Mouse (Mus musculus): ENCODE data around the gene St3gal3. TPM values are rescaled to one million over a fixed set of nuclear protein-coding genes. Genes with fewer than 3 reads are reported as not detected.

Gene St3gal3
- polyA plus RNA-seq, 1 experiment from 2014 or later, result 7.6 TPM

DNA sequence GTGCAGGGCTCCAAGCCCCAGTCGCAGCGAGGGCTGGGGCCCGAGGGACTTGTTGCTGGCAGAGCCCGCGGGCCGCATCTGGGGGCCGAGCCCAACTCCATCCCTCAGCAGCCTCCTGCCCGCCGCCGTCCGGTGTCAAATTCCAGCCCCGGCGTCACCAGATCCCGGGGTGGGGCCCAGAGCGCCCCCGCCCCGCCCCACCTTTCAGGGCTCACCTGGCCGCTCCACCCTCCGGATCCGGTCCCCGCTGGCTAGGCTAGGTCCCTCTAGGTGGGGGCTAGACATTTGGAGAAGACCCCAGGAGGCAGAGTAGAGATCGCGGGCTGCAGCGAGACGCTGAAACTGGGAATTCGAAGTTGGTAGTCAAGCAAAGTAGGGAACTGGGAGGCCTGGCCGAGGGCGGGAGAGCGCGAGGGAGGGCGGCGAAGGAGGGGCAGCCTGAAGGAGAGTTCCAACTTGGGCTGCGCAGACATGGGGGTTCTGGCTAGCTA is 205.3 kb downstream of the St3gal3 start, which contains the start of gene Artn:
Gene Artn (minus strand): TSS at position 373 of the 491 bp plus-strand sequence.
- no peaks in the 10 kb centered on the region for H3K9me3 ChIP-seq (ENCODE audit: control insufficient read depth, low read length)
- peaks cover 9% of the 10 kb centered on the region; the same call in 1 of the 2 replicates for H3K4me1 ChIP-seq (replicated peaks; ENCODE audit: control insufficient read depth, insufficient read depth, low read length)
- DNase-seq (ENCODE audit: low spot score) (peak; percentile 72), ATAC-seq (replicated peaks; ENCODE audit: low FRiP score) (peak; percentile 29; the same call in 1 of the 2 replicates)
- WGBS, result 0% methylated on average over 33 of the region's 33 CpGs
- H3K27me3 ChIP-seq (ENCODE audit: control insufficient read depth, insufficient read depth, low read length), result peaks cover 48% of the 10 kb centered on the region
- H3K4me2 ChIP-seq (ENCODE audit: low read depth, low read length, severe bottlenecking), result peak within 1 kb of the TSS; percentile 71
- peak within 1 kb of the TSS; percentile 36 for H3K9ac ChIP-seq (ENCODE audit: low read length)
- H3K4me3 ChIP-seq (ENCODE audit: low read depth, low read length), result peak within 1 kb of the TSS; percentile 31
- H3K36me3 ChIP-seq (ENCODE audit: control insufficient read depth, insufficient read depth, low read length), result no peaks in the 10 kb centered on the region
- H3K27ac ChIP-seq (ENCODE audit: low read depth, low read length), result no peak within 1 kb of the TSS

DNA sequence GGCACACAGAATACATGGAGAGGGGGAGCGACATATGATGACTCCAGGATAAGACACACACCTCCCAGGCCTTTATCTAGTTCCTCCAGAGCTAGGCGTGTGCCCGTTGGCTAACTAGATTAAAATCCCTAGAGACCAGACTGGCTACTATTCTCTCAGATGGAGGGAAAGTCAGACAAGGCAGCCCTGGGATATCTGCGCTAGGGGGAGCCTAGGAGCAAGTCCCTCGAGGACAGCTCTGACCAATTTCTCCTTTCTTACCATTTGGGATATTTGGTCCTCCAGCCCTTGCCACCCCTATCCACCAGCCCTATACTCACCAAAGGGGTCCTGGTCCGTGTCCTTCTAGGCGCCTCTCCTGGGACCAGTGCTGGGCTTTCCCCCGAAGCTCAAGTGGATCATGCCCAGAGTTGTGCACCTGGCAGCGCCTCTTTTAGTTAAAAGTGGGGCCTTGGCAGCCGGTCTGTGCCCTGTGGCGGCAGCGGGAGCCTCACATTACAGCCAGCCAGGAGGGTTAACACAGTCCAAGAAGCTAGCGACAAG is 205.9 kb downstream of the St3gal3 start:
- peaks cover 9% of the 10 kb centered on the region; the same call in 1 of the 2 replicates for H3K4me1 ChIP-seq (replicated peaks; ENCODE audit: control insufficient read depth, insufficient read depth, low read length)
- peak; percentile 42; the same call in 1 of the 2 replicates for ATAC-seq (replicated peaks; ENCODE audit: low FRiP score)
- H3K9ac ChIP-seq (ENCODE audit: low read length), result peak overlapping the region; percentile 36; the same call in 1 of the 2 replicates
- H3K4me2 ChIP-seq (ENCODE audit: low read depth, low read length, severe bottlenecking), result peak overlapping the region; percentile 71
- H3K27me3 ChIP-seq (ENCODE audit: control insufficient read depth, insufficient read depth, low read length), result peaks cover 48% of the 10 kb centered on the region
- H3K4me3 ChIP-seq (ENCODE audit: low read depth, low read length), result peak overlapping the region; percentile 31
- no peaks in the 10 kb centered on the region for H3K36me3 ChIP-seq (ENCODE audit: control insufficient read depth, insufficient read depth, low read length)
- H3K9me3 ChIP-seq (ENCODE audit: control insufficient read depth, low read length), result no peaks in the 10 kb centered on the region
- no peak overlapping the region for H3K27ac ChIP-seq (ENCODE audit: low read depth, low read length)
- DNase-seq (ENCODE audit: low spot score), result peak; percentile 71
- under 1% methylated on average over 13 of the region's 13 CpGs for WGBS

DNA sequence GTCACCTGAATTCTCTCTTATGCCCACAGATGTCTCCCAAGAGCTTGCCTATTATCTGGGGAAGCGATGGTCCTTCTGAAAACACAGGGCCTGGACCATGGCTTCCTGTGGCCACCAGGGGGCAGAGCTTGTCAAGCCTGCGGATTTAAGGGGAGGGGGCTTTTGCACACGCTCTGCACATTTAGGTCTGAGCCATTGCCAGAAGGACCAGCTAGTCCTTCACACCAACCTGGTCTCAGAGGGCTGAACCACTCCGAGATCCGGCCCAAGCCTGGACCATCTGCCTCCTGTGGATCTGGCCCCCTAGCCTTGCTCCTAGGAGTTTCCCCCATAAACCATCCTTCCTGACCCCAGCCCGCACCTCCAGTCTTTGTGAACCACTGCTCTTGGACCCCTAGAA is 206.5 kb downstream of the St3gal3 start:
- WGBS, result 10% methylated on average over 6 of the region's 6 CpGs
- peak; percentile 85 for DNase-seq (ENCODE audit: low spot score)
- H3K4me3 ChIP-seq (ENCODE audit: low read depth, low read length), result no peak overlapping the region
- peaks cover 9% of the 10 kb centered on the region; the same call in 1 of the 2 replicates for H3K4me1 ChIP-seq (replicated peaks; ENCODE audit: control insufficient read depth, insufficient read depth, low read length)
- no peak overlapping the region for H3K9ac ChIP-seq (ENCODE audit: low read length)
- H3K36me3 ChIP-seq (ENCODE audit: control insufficient read depth, insufficient read depth, low read length), result no peaks in the 10 kb centered on the region
- no peak overlapping the region for H3K4me2 ChIP-seq (ENCODE audit: low read depth, low read length, severe bottlenecking)
- H3K27me3 ChIP-seq (ENCODE audit: control insufficient read depth, insufficient read depth, low read length), result peaks cover 48% of the 10 kb centered on the region
- ATAC-seq (replicated peaks; ENCODE audit: low FRiP score), result peak; percentile 35; the same call in 1 of the 2 replicates
- H3K27ac ChIP-seq (ENCODE audit: low read depth, low read length), result no peak overlapping the region
- no peaks in the 10 kb centered on the region for H3K9me3 ChIP-seq (ENCODE audit: control insufficient read depth, low read length)

DNA sequence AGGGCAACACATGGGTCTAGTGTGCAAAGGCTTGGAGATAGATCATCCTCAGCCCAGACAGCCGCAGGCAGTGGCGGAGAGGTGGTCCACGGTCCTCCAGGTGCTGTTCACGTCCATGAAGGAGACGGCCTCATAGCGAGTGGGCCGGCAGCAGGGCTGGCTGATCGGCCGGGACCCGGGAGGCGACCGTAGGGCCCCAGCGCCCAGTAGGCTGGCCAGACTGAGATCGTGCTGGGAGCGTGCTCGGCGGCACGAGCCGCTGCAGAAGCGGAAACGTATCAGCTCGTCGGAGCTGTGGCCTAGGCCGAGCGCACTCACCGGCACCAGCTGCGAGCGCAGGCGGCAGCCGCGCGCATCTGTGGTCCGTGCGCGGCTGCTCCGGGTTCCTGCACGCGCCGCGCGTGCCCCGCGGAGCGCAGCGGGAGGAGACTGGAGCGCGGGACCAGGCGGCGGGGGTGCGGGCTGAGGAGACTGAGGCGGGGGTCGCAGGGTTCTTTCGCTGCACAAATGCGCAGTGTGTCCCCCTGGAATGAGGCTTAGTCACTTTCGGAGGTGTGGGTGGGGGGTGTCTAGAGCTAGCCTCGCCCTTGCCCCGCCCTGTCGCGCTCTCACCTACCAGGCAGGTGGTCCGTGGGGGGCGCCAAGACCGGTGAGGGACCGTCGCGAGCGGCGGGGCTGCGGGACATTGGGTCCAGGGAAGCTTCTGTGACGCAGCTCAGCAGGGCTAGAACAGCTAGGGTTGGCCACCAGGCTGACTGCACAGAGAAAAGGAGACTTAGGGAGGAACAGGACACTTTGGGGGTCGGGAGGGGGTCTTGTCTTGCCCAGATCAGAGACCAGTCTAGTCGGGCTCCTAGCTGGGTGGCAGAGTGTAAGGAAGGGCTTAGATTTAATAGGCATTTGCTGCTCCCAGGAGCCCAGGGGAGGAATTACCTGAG is 207.9 kb downstream of the St3gal3 start:
- DNase-seq (ENCODE audit: low spot score) (peak; percentile 73), ATAC-seq (replicated peaks; ENCODE audit: low FRiP score) (peak; percentile 69)
- Histone ChIP-seq H3K4me2 (ENCODE audit: low read depth, low read length, severe bottlenecking) (peak overlapping the region; percentile 65), H3K4me3 (ENCODE audit: low read depth, low read length) (peak overlapping the region; percentile 41), H3K4me1 (replicated peaks; ENCODE audit: control insufficient read depth, insufficient read depth, low read length) (peaks cover 9% of the 10 kb centered on the region; the same call in 1 of the 2 replicates), H3K27ac (ENCODE audit: low read depth, low read length) (no peak overlapping the region), H3K9ac (ENCODE audit: low read length) (peak overlapping the region; percentile 51), H3K36me3 (ENCODE audit: control insufficient read depth, insufficient read depth, low read length) (no peaks in the 10 kb centered on the region), H3K9me3 (ENCODE audit: control insufficient read depth, low read length) (no peaks in the 10 kb centered on the region), H3K27me3 (ENCODE audit: control insufficient read depth, insufficient read depth, low read length) (peaks cover 48% of the 10 kb centered on the region)
- WGBS, result 1% methylated on average over 61 of the region's 71 CpGs

DNA sequence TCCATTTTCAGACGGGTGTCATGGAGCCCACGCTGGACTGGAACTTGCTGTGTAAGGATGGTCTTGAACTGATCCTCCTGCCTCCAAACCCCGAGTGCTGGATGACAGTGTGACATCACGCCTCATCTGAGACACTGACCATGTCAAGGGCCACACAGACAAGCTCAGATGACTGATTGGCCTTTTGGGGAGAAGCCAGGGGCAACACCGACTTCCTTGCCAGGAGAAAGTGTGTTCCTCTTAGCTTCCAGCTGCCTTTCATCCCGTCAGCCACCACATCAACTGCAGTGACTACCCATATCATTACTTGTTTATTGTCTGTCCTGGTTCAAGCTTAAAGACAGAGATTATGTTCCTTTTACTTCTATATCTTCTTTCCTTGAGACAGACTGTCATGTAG is 209.8 kb downstream of the St3gal3 start:
- DNase-seq (ENCODE audit: low spot score) (no peak), ATAC-seq (replicated peaks; ENCODE audit: low FRiP score) (no peak)
- WGBS, result 71% methylated on average over 6 of the region's 6 CpGs
- H3K4me1 ChIP-seq (replicated peaks; ENCODE audit: control insufficient read depth, insufficient read depth, low read length), result peaks cover 9% of the 10 kb centered on the region; the same call in 1 of the 2 replicates
- no peaks in the 10 kb centered on the region for H3K36me3 ChIP-seq (ENCODE audit: control insufficient read depth, insufficient read depth, low read length)
- H3K9me3 ChIP-seq (ENCODE audit: control insufficient read depth, low read length), result no peaks in the 10 kb centered on the region
- peaks cover 42% of the 10 kb centered on the region for H3K27me3 ChIP-seq (ENCODE audit: control insufficient read depth, insufficient read depth, low read length)
- H3K27ac ChIP-seq (ENCODE audit: low read depth, low read length), result no peak overlapping the region
- no peak overlapping the region for H3K4me2 ChIP-seq (ENCODE audit: low read depth, low read length, severe bottlenecking)
- H3K4me3 ChIP-seq (ENCODE audit: low read depth, low read length), result no peak overlapping the region
- no peak overlapping the region for H3K9ac ChIP-seq (ENCODE audit: low read length)

DNA sequence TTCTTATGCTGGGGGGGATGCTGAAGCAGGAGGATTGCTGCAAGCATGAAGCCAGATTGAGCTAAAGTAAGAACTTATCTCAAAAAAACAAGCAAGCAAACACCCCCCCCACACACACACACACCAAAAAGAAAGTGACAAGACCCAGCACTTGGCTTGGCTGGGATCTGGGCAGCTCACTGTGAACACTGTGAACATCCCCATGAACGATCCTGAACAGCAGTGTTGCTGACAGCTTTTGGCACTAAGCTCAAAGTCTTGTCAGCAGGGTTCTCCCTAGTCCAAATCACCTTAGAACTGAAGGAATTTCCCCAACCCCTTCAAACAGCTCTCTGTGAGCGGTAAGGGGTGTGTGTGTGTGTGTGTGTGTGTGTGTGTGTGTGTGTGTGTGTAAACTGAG is 211.3 kb downstream of the St3gal3 start:
- no peak for ATAC-seq (replicated peaks; ENCODE audit: low FRiP score)
- H3K4me2 ChIP-seq (ENCODE audit: low read depth, low read length, severe bottlenecking), result no peak overlapping the region

DNA sequence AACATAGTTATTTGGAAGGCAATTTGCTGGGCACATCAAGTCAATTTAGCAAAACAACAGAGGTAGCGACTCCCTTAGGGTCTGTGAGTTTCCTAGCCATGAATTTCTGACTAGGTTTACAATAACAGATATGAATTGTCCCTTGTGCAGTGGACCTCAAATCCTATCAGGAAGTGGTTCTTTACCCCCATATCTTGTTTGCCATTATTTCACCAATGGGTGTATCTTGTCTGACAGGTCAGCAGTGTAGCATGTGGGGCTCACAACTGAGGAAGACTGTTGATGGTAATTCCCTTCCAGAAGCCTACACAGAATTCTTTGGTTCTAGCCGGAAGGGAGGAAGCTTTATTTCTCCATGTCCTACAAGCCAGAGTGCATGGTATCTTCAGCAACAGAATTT is 213.4 kb downstream of the St3gal3 start:
- DNase-seq (ENCODE audit: low spot score), result no peak
- no peak for ATAC-seq (replicated peaks; ENCODE audit: low FRiP score)
- Histone ChIP-seq H3K9ac (ENCODE audit: low read length) (no peak overlapping the region), H3K4me1 (replicated peaks; ENCODE audit: control insufficient read depth, insufficient read depth, low read length) (peaks cover 2% of the 10 kb centered on the region; the same call in 1 of the 2 replicates), H3K4me3 (ENCODE audit: low read depth, low read length) (no peak overlapping the region), H3K36me3 (ENCODE audit: control insufficient read depth, insufficient read depth, low read length) (no peaks in the 10 kb centered on the region), H3K27me3 (ENCODE audit: control insufficient read depth, insufficient read depth, low read length) (peaks cover 11% of the 10 kb centered on the region), H3K4me2 (ENCODE audit: low read depth, low read length, severe bottlenecking) (no peak overlapping the region), H3K27ac (ENCODE audit: low read depth, low read length) (no peak overlapping the region), H3K9me3 (ENCODE audit: control insufficient read depth, low read length) (no peaks in the 10 kb centered on the region)
- WGBS, result 83% methylated on average over 2 of the region's 2 CpGs

More for the DNA sequence above, 211.3 kb downstream of the St3gal3 start:
- 61% methylated on average over 2 of the region's 2 CpGs for WGBS
- Histone ChIP-seq H3K36me3 (ENCODE audit: control insufficient read depth, insufficient read depth, low read length) (no peaks in the 10 kb centered on the region), H3K9me3 (ENCODE audit: control insufficient read depth, low read length) (no peaks in the 10 kb centered on the region), H3K27ac (ENCODE audit: low read depth, low read length) (no peak overlapping the region), H3K9ac (ENCODE audit: low read length) (no peak overlapping the region), H3K27me3 (ENCODE audit: control insufficient read depth, insufficient read depth, low read length) (peaks cover 31% of the 10 kb centered on the region), H3K4me1 (replicated peaks; ENCODE audit: control insufficient read depth, insufficient read depth, low read length) (peaks cover 9% of the 10 kb centered on the region; the same call in 1 of the 2 replicates), H3K4me3 (ENCODE audit: low read depth, low read length) (no peak overlapping the region)
- DNase-seq (ENCODE audit: low spot score), result no peak

DNA sequence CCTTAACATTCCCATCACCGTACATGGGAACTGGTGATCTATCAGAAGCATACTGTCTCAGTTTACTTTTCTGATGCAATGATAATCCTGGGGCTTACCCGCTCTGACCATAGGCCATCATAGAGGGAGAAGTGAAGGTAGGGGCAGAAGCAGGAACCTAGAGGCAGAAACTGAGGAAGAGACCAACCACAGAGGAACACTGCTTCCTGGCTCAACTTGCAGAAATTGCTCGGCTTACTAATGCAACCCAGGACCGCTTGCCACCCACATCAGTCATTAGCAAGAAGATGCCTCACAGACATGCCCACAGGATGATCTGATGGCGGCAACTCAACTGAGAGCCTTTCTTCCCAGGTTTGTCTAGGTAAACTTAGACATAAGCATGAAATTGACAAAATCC is 216.0 kb downstream of the St3gal3 start:
- 91% methylated on average over 5 of the region's 5 CpGs for WGBS

More for the DNA sequence above, 216.0 kb downstream of the St3gal3 start:
- no peak for DNase-seq (ENCODE audit: low spot score)
- H3K36me3 ChIP-seq (ENCODE audit: control insufficient read depth, insufficient read depth, low read length), result no peaks in the 10 kb centered on the region
- H3K4me2 ChIP-seq (ENCODE audit: low read depth, low read length, severe bottlenecking), result no peak overlapping the region
- H3K27ac ChIP-seq (ENCODE audit: low read depth, low read length), result no peak overlapping the region
- H3K9me3 ChIP-seq (ENCODE audit: control insufficient read depth, low read length), result no peaks in the 10 kb centered on the region
- no peak for ATAC-seq (replicated peaks; ENCODE audit: low FRiP score)
- H3K4me3 ChIP-seq (ENCODE audit: low read depth, low read length), result no peak overlapping the region
- H3K9ac ChIP-seq (ENCODE audit: low read length), result no peak overlapping the region
- no peaks in the 10 kb centered on the region for H3K27me3 ChIP-seq (ENCODE audit: control insufficient read depth, insufficient read depth, low read length)
- H3K4me1 ChIP-seq (replicated peaks; ENCODE audit: control insufficient read depth, insufficient read depth, low read length), result peaks cover 4% of the 10 kb centered on the region; the same call in 1 of the 2 replicates
